Mouse (Mus musculus) neutrophil, adult 83 days (primary cell): ENCODE results near the gene Cpne7. TPM values are rescaled to one million over a fixed set of nuclear protein-coding genes. Genes with fewer than 3 reads are reported as not detected.

Experiments used
- total RNA-seq, 2 experiments: library from RNA; stranded (reverse); gene quantifications; one replicate each; pipeline ENCODE4 v1.2.4; 2023

Gene Cpne7
- not detected for total RNA-seq

DNA sequence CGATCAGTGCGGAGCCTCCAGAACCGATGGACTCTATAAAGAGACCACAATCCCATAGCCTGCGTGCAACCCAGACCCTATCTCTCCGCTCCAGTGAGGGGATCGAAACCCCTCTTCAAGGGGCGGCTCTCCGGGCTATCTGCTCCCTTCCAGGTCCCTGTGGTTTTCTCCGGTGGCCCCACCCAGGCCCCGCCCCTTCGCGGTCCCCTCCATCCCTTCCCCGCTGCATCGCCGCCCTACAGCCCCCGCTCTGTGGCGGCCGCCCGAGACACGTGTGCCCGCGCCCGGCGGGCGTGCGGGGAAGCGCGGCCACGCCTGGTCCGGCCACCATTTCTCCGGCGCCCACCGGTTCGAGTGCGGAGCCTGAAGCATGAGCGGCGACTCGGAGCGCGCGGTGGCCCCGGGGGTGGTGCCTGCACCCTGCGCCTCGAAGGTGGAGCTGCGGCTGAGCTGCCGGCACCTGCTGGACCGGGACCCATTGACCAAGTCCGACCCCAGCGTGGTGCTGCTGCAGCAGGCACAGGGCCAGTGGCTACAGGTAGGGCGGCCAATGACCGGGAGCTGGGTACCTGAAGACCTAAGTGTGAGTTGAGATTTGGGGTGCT is at the start of gene Cpne7:
TSS of gene Cpne7 (plus strand) at position 248 of the 605 bp plus-strand sequence.

DNA sequence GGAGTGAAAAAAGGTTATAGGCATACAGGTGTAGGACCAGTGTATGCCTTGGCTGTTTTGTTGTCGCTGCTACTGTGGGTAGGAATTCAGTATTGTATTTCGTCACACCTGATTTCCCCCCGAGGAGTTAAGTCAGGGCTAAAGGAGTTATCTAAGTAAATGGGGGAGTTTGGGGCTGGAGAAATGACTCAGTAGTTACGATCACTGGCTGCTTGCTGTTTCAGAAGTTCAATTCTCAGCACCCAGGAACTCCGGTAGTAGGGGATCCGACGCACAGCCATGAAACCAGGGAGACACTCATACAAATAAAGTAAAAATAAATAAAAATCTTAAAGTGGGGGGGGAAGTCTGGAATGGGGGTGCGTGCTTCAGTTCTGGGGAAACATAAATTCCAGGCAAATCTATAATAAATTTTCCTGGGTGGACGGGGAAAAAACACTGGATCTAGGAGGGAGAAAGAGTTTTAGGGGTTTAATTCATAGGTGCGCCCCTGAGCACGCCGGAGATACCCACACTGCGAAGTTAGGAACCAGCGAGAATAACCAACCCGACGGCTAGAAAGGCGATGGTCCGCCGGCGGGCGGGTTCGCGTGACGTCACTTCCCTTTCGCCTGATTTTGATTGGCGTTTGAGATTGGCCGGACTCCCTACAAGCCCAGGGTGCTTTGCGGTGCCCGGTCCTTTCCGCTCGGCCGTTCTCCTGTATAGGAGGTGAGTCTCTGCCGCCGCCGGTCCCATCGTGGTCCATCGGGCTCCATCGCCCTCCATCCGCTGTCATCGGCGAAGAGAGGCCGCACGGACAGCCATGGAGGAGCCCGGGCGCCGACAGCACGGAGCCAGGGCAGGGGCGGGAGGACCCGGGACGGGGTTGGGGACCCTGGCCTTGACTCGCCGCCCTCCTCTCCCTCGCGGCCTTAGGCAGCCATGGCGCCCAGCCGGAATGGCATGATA is 15.2 kb upstream of the Cpne7 start, which contains the start of gene Rpl13:
TSS of gene Rpl13 (plus strand) at position 616 of the 951 bp plus-strand sequence.

DNA sequence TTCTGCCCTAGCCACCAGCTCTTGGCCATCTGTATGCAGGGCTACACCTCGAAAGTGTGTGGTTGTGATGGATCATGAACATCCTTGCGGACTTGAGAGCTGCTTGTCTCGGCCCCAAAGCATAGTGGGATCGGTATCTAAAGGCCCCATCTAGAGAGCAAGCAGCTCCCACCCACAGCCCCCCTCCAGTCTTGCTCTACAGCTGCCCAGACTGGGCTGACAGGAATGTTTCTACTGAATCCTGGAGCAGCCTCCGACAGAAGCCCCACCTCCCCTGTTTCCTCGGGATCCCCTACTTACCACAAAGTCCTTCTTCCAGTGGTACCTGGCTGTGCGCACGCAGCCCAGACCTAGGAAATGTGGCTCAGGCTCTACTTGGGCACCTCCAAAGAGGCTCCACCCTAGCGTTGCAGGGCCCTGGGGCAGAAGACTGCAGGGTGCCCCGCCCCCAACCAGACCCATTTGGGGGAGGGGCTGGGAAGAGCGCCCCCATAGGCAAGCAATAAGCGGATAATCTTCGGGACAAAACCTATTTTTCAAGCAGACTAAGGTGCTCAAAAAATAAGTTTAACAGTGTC is 40.8 kb downstream of the Cpne7 start, which contains the start of gene Sult5a1:
TSS of gene Sult5a1 (minus strand) at position 428 of the 578 bp plus-strand sequence.

Other genes starting within 250 kb of the Cpne7 start
- 100 to 1,000 TPM; 133 to 155 TPM for gene Ankrd11, start 75.1 kb upstream of the Cpne7 start, total RNA-seq
- 10 to 100 TPM; 31.3 to 32.6 TPM for gene Spg7, start 54.4 kb upstream of the Cpne7 start, total RNA-seq
- 100 to 1,000 TPM; 435 to 532 TPM for gene Rpl13, start 15.0 kb upstream of the Cpne7 start, total RNA-seq
- gene Sult5a1, start 40.9 kb downstream of the Cpne7 start, total RNA-seq = under 1 TPM in 1 of 2 experiments, not detected in 1; 0.37 TPM
- not detected for gene Dpep1, start 68.9 kb downstream of the Cpne7 start, total RNA-seq
- 10 to 100 TPM; 52.4 to 81.8 TPM for gene Chmp1a, start 95.4 kb downstream of the Cpne7 start, total RNA-seq
- not detected for gene Spata33, start 95.5 kb downstream of the Cpne7 start, total RNA-seq
- gene Cdk10, start 107.5 kb downstream of the Cpne7 start, total RNA-seq = 10 to 100 TPM; 27.1 TPM
- 1 to 10 TPM; 4.2 to 4.7 TPM for gene Spata2l, start 118.9 kb downstream of the Cpne7 start, total RNA-seq
- 10 to 100 TPM; 36.9 to 43.0 TPM for gene Zfp276, start 136.8 kb downstream of the Cpne7 start, total RNA-seq
- 10 to 100 TPM; 38.2 to 42.2 TPM for gene Vps9d1, start 137.0 kb downstream of the Cpne7 start, total RNA-seq
- 10 to 100 TPM; 46.4 to 55.6 TPM for gene Fanca, start 201.2 kb downstream of the Cpne7 start, total RNA-seq
- gene Spire2, start 215.3 kb downstream of the Cpne7 start, total RNA-seq = under 1 TPM; 0.42 to 0.66 TPM